Mouse (Mus musculus) kidney, embryonic 14.5 days (tissue): ENCODE measurements around the gene Sco1. TPM values are rescaled to one million over a fixed set of nuclear protein-coding genes. Genes with fewer than 3 reads are reported as not detected.
"Not testable (repeated sequence)": the region's sequence is repeated elsewhere in the genome, so short reads cannot be mapped to it uniquely, and the experiment has no call there.

ENCODE experiments used
- ATAC-seq: fragments of 200-750 bp; cut with Nextera tagmentation; 2 replicates; pipeline ENCODE4 v1.8.0; 2017; ENCODE audit warnings: moderate number of reproducible peaks, mild to moderate bottlenecking, moderate TSS enrichment, moderate library complexity; ENCODE audit not compliant: low FRiP score, low TSS enrichment
- H3K27ac ChIP-seq: fragments of 300-500 bp; sonication (generic); 2 replicates; pipeline ENCODE4 v1.5.1; 2014; ENCODE audit warnings: low read depth, mild to moderate bottlenecking, low read length, moderate library complexity, mixed read lengths
- H3K27me3 ChIP-seq: fragments of 300-500 bp; sonication (generic); 2 replicates; pipeline ENCODE4 v1.6.1; 2014; ENCODE audit warnings: mild to moderate bottlenecking, low read length; ENCODE audit not compliant: control insufficient read depth, insufficient read depth
- H3K36me3 ChIP-seq: fragments of 300-500 bp; sonication (generic); 2 replicates; pipeline ENCODE4 v1.6.1; 2014; ENCODE audit warnings: low read length, mixed read lengths; ENCODE audit not compliant: control insufficient read depth, insufficient read depth
- H3K4me1 ChIP-seq: fragments of 300-500 bp; sonication (generic); 2 replicates; pipeline ENCODE4 v1.6.1; 2014; ENCODE audit warnings: low read length, mixed read lengths; ENCODE audit not compliant: control insufficient read depth, insufficient read depth
- H3K4me2 ChIP-seq: fragments of 300-500 bp; sonication (generic); replicated peaks from 2 replicates; pipeline ENCODE4 v1.6.1; 2014; ENCODE audit warnings: low read depth, mild to moderate bottlenecking, low read length
- H3K4me3 ChIP-seq: fragments of 300-500 bp; sonication (generic); 2 replicates; pipeline ENCODE4 v1.5.1; 2014; ENCODE audit warnings: mild to moderate bottlenecking, low read length
- H3K9ac ChIP-seq: fragments of 300-500 bp; sonication (generic); 2 replicates; pipeline ENCODE4 v1.6.1; 2014; ENCODE audit warnings: low read depth, mild to moderate bottlenecking, low read length, moderate library complexity
- H3K9me3 ChIP-seq: fragments of 300-500 bp; sonication (generic); 2 replicates; pipeline ENCODE4 v1.6.1; 2016; ENCODE audit warnings: low read length; ENCODE audit not compliant: control insufficient read depth
- WGBS: fragments of 180-500 bp; shearing (Covaris S2); extraction: QIAGEN DNeasy Blood & Tissue Kit; methylation state at CpG from one replicate; pipeline ENCODE4 v1.1.7; 2014; 5-methylcytosine and 5-hydroxymethylcytosine counted together
- polyA plus RNA-seq: library from polyadenylated mRNA; unstranded; fragments of >200 nt; fragmentation: Nextera tagmentation; extraction: Ambion mirVana; gene quantifications from 2 replicates; pipeline ENCODE4 v1.2.1, GENCODE M21; 2014

The Sco1 gene
- polyA plus RNA-seq, 1 experiment from 2014 or later: 19.2 TPM

- 4% methylated on average over 6 of the region's 6 CpGs for WGBS
- ATAC-seq: no peak
- H3K36me3 ChIP-seq: no peaks in the 10 kb centered on the region
These were observed 33.0 kb downstream of the Sco1 start for GRCm38 (mm10) chr11:67085489-67085888.

GRCm38 (mm10) chr11:67086467-67087164, 34.1 kb downstream of the Sco1 start:
- H3K9ac ChIP-seq: no peak overlapping the region
- no peak for ATAC-seq
- no peaks in the 10 kb centered on the region for H3K9me3 ChIP-seq
- H3K4me3 ChIP-seq: no peak overlapping the region
- 59% methylated on average over 9 of the region's 9 CpGs for WGBS
- H3K27ac ChIP-seq: no peak overlapping the region
- H3K4me1 ChIP-seq: no peaks in the 10 kb centered on the region
- peaks cover 11% of the 10 kb centered on the region for H3K27me3 ChIP-seq
- no peaks in the 10 kb centered on the region for H3K36me3 ChIP-seq
- no peak overlapping the region for H3K4me2 ChIP-seq

More at GRCm38 (mm10) chr11:67085489-67085888, 33.0 kb downstream of the Sco1 start:
- no peaks in the 10 kb centered on the region for H3K4me1 ChIP-seq
- H3K27me3 ChIP-seq: peaks cover 11% of the 10 kb centered on the region
- H3K4me3 ChIP-seq: no peak overlapping the region
- no peaks in the 10 kb centered on the region for H3K9me3 ChIP-seq
- H3K9ac ChIP-seq: no peak overlapping the region
- no peak overlapping the region for H3K4me2 ChIP-seq
- H3K27ac ChIP-seq: no peak overlapping the region

GRCm38 (mm10) chr11:67087225-67087624, 34.8 kb downstream of the Sco1 start:
- Histone ChIP-seq H3K4me1 (no peaks in the 10 kb centered on the region), H3K9me3 (no peaks in the 10 kb centered on the region), H3K4me2 (no peak overlapping the region), H3K27ac (no peak overlapping the region), H3K9ac (no peak overlapping the region), H3K36me3 (no peaks in the 10 kb centered on the region), H3K4me3 (no peak overlapping the region), H3K27me3 (peaks cover 11% of the 10 kb centered on the region)
- 88% methylated on average over 12 of the region's 12 CpGs for WGBS
- ATAC-seq: no peak

GRCm38 (mm10) chr11:67092354-67092753, 39.9 kb downstream of the Sco1 start:
- not testable (repeated sequence) for H3K9me3 ChIP-seq, H3K4me2 ChIP-seq, H3K4me1 ChIP-seq, H3K27me3 ChIP-seq, H3K36me3 ChIP-seq, H3K9ac ChIP-seq, H3K4me3 ChIP-seq, ATAC-seq, H3K27ac ChIP-seq
- WGBS: 88% methylated on average over 12 of the region's 12 CpGs

GRCm38 (mm10) chr11:67093201-67093600, 40.7 kb downstream of the Sco1 start:
- Histone ChIP-seq H3K27me3 (no peaks in the 10 kb centered on the region), H3K4me3 (no peak overlapping the region), H3K36me3 (no peaks in the 10 kb centered on the region), H3K9ac (no peak overlapping the region), H3K9me3 (no peaks in the 10 kb centered on the region), H3K27ac (no peak overlapping the region), H3K4me1 (no peaks in the 10 kb centered on the region), H3K4me2 (no peak overlapping the region)
- no peak for ATAC-seq
- 82% methylated on average over 9 of the region's 9 CpGs for WGBS

- no peak overlapping the region for H3K9ac ChIP-seq
- H3K27me3 ChIP-seq: no peaks in the 10 kb centered on the region
- no peak overlapping the region for H3K4me2 ChIP-seq
- H3K27ac ChIP-seq: no peak overlapping the region
- H3K9me3 ChIP-seq: no peaks in the 10 kb centered on the region
- no peak for ATAC-seq
- WGBS: 93% methylated on average over 5 of the region's 5 CpGs
- H3K4me1 ChIP-seq: no peaks in the 10 kb centered on the region
- H3K36me3 ChIP-seq: no peaks in the 10 kb centered on the region
- H3K4me3 ChIP-seq: no peak overlapping the region
These were observed 41.2 kb downstream of the Sco1 start for GRCm38 (mm10) chr11:67093652-67094051.

- no peak overlapping the region for H3K4me3 ChIP-seq
- no peaks in the 10 kb centered on the region for H3K4me1 ChIP-seq
- no peak for ATAC-seq
- no peaks in the 10 kb centered on the region for H3K27me3 ChIP-seq
- H3K9me3 ChIP-seq: no peaks in the 10 kb centered on the region
- H3K4me2 ChIP-seq: no peak overlapping the region
- no peak overlapping the region for H3K27ac ChIP-seq
- H3K9ac ChIP-seq: no peak overlapping the region
- H3K36me3 ChIP-seq: no peaks in the 10 kb centered on the region
- WGBS: 75% methylated on average over 29 of the region's 29 CpGs
These were observed 42.0 kb downstream of the Sco1 start for GRCm38 (mm10) chr11:67094470-67094869.

GRCm38 (mm10) chr11:67097709-67098108, 45.2 kb downstream of the Sco1 start:
- no peak overlapping the region for H3K4me2 ChIP-seq
- WGBS: 97% methylated on average over 10 of the region's 10 CpGs
- H3K4me1 ChIP-seq: no peaks in the 10 kb centered on the region
- no peak overlapping the region for H3K4me3 ChIP-seq
- no peaks in the 10 kb centered on the region for H3K27me3 ChIP-seq
- no peak overlapping the region for H3K9ac ChIP-seq
- no peak overlapping the region for H3K27ac ChIP-seq
- H3K36me3 ChIP-seq: no peaks in the 10 kb centered on the region
- no peak for ATAC-seq
- no peaks in the 10 kb centered on the region for H3K9me3 ChIP-seq

GRCm38 (mm10) chr11:67098427-67098826, 46.0 kb downstream of the Sco1 start:
- no peak overlapping the region for H3K4me2 ChIP-seq
- H3K27ac ChIP-seq: no peak overlapping the region
- H3K36me3 ChIP-seq: no peaks in the 10 kb centered on the region
- H3K4me1 ChIP-seq: no peaks in the 10 kb centered on the region
- no peaks in the 10 kb centered on the region for H3K9me3 ChIP-seq
- WGBS: 86% methylated on average over 11 of the region's 11 CpGs
- H3K27me3 ChIP-seq: no peaks in the 10 kb centered on the region
- H3K9ac ChIP-seq: no peak overlapping the region
- ATAC-seq: no peak
- H3K4me3 ChIP-seq: no peak overlapping the region
